Mouse (Mus musculus) lung, postnatal 0 days (tissue): ENCODE data around the gene Ccdc116.

Source experiments
- CTCF ChIP-seq: IDR thresholded peaks from 2 replicates; pipeline ENCODE4 v1.5.1; 2016; ENCODE audit warnings: antibody characterized with exemption, mild to moderate bottlenecking
- EP300 ChIP-seq: IDR thresholded peaks from 2 replicates; pipeline ENCODE4 v1.6.1; 2016; ENCODE audit warnings: antibody characterized with exemption, mild to moderate bottlenecking, control low read depth

DNA sequence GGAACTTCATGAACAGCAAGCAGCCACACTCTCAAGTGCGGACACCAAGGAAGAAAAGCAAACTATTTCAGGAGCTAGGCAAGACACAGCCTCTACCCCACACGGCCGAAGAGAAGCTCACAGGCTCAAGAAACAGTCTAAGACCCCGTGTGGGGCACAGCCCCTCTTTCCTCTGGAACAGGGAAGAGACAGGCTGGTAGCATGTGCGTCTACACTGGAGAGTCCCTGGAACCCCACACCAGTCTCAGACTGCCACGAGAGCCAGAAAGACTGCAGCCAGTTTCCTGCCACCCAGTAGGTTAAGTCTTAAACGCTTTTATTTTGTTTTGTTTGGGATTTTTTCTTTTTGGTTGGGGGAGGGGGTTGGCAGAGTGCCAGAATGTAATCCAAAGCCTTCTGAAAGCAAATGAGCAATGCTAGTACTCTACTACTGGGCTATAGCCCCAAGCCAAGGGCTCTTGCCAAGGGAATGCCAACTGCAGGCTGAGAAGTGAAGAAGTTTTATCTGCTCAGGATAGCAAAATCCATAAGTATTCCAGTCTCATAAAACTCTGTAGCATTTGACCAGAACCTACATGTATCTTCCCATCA, 44.3 kb downstream of the Ccdc116 start:
- TF ChIP-seq CTCF: no peak
- no peak for TF ChIP-seq EP300
